Mouse (Mus musculus) MEL (cell line): ENCODE results near the gene Mtfp1. TPM values are rescaled to one million over a fixed set of nuclear protein-coding genes. Genes with fewer than 3 reads are reported as not detected.

Source experiments
- DNase-seq: peaks from one replicate; pipeline ENCODE4 v3.0.0; 2011; ENCODE audit warnings: low read depth, low spot score
- H3K27ac ChIP-seq: 2 replicates; pipeline ENCODE4 v1.5.1; 2012; ENCODE audit warnings: low read depth, mild to moderate bottlenecking, control low read depth, low read length, moderate library complexity; ENCODE audit not compliant: control insufficient read depth
- H3K27me3 ChIP-seq, 2 experiments: fragments of 150-350 bp in 1 of 2; sonication (generic) in 1 of 2; 2 replicates each; pipeline ENCODE4 v1.6.1; 2012; ENCODE audit warnings: low read length in 2 of 2, mild to moderate bottlenecking in 2 of 2, improper control_type of control experiment in 1 of 2, moderate library complexity in 1 of 2; ENCODE audit not compliant: insufficient read depth in 2 of 2, control insufficient read depth in 1 of 2
- H3K36me3 ChIP-seq, 2 experiments: 2 replicates each; pipeline ENCODE4 v1.6.1; 2012 to 2014; ENCODE audit warnings: low read length in 2 of 2, improper control_type of control experiment in 1 of 2, inconsistent platforms in 1 of 2, mild to moderate bottlenecking in 1 of 2; ENCODE audit not compliant: insufficient read depth in 2 of 2, control insufficient read depth in 1 of 2
- H3K4me1 ChIP-seq, 2 experiments: fragments of 150-350 bp in 1 of 2; sonication (generic) in 1 of 2; 2 replicates each; pipeline ENCODE4 v1.6.1; 2012; ENCODE audit warnings: low read length in 2 of 2, improper control_type of control experiment in 1 of 2, mild to moderate bottlenecking in 1 of 2; ENCODE audit not compliant: insufficient read depth in 2 of 2, control insufficient read depth in 1 of 2
- H3K4me3 ChIP-seq, 2 experiments: fragments of 150-350 bp in 1 of 2; sonication (generic) in 1 of 2; 2 replicates each; pipeline ENCODE4 v1.5.1; 2012; ENCODE audit warnings: low read depth in 2 of 2, low read length in 2 of 2, mild to moderate bottlenecking in 2 of 2, moderate library complexity in 2 of 2, control low read depth in 1 of 2, improper control_type of control experiment in 1 of 2; ENCODE audit not compliant: control insufficient read depth in 1 of 2, insufficient read depth in 1 of 2
- H3K79me2 ChIP-seq: 2 replicates; pipeline ENCODE4 v1.6.1; 2012; ENCODE audit warnings: mild to moderate bottlenecking, low read length, moderate library complexity; ENCODE audit not compliant: control insufficient read depth, poor library complexity, insufficient read depth
- H3K9ac ChIP-seq: 2 replicates; pipeline ENCODE4 v1.6.1; 2012; ENCODE audit warnings: low read depth, mild to moderate bottlenecking, control low read depth, low read length, moderate library complexity; ENCODE audit not compliant: control insufficient read depth, poor library complexity, severe bottlenecking
- H3K9me3 ChIP-seq: fragments of 150-350 bp; sonication (generic); replicated peaks from 2 replicates; pipeline ENCODE4 v1.6.1; 2012; ENCODE audit warnings: mild to moderate bottlenecking, low read length, improper control_type of control experiment, moderate library complexity; ENCODE audit not compliant: insufficient read depth
- CHD1 ChIP-seq: IDR thresholded peaks from 2 replicates; pipeline ENCODE4 v1.6.1; 2012; ENCODE audit warnings: low read depth, mild to moderate bottlenecking, inconsistent platforms, low read length, improper control_type of control experiment
- CHD2 ChIP-seq: IDR thresholded peaks from 2 replicates; pipeline ENCODE4 v1.6.1; 2011; ENCODE audit warnings: low read length, improper control_type of control experiment
- CTCF ChIP-seq, 3 experiments: IDR thresholded peaks in 2 of 3; conservative IDR thresholded peaks in 1 of 3; 2 replicates each; pipeline ENCODE4 v1.5.1; 2011 to 2012; ENCODE audit warnings: low read length in 3 of 3, low read depth in 2 of 3, mild to moderate bottlenecking in 2 of 3, improper control_type of control experiment in 1 of 3, inconsistent platforms in 1 of 3, mixed read lengths in 1 of 3, moderate library complexity in 1 of 3; ENCODE audit not compliant: control insufficient read depth in 1 of 3, insufficient read depth in 1 of 3, poor library complexity in 1 of 3, severe bottlenecking in 1 of 3
- E2F4 ChIP-seq: IDR thresholded peaks from 2 replicates; pipeline ENCODE4 v1.6.1; 2011; ENCODE audit warnings: low read depth, low read length, improper control_type of control experiment, borderline replicate concordance
- ELF1 ChIP-seq: IDR thresholded peaks from 2 replicates; pipeline ENCODE4 v1.6.1; 2014; ENCODE audit warnings: low read depth, mild to moderate bottlenecking, inconsistent platforms, low read length, improper control_type of control experiment, moderate library complexity
- EP300 ChIP-seq, 2 experiments: IDR thresholded peaks; 2 replicates each; pipeline ENCODE4 v1.6.1; 2011; ENCODE audit warnings: improper control_type of control experiment in 2 of 2, low read length in 2 of 2, low read depth in 1 of 2, mild to moderate bottlenecking in 1 of 2
- ETS1 ChIP-seq: IDR thresholded peaks from 2 replicates; pipeline ENCODE4 v1.6.1; 2012; ENCODE audit warnings: low read depth, mild to moderate bottlenecking, inconsistent platforms, low read length, improper control_type of control experiment, moderate library complexity
- GATA1 ChIP-seq: IDR thresholded peaks from 2 replicates; pipeline ENCODE4 v1.6.1; 2011; ENCODE audit warnings: low read depth, low read length, improper control_type of control experiment
- MAFK ChIP-seq: IDR thresholded peaks from 2 replicates; pipeline ENCODE4 v1.6.1; 2011; ENCODE audit warnings: low read depth, mild to moderate bottlenecking, low read length, improper control_type of control experiment, borderline replicate concordance
- MYC ChIP-seq: IDR thresholded peaks from 2 replicates; pipeline ENCODE4 v1.6.1; 2011; ENCODE audit warnings: low read depth, mild to moderate bottlenecking, low read length, improper control_type of control experiment, moderate library complexity
- NRF1 ChIP-seq: IDR thresholded peaks from 2 replicates; pipeline ENCODE4 v1.6.1; 2014; ENCODE audit warnings: low read depth, mild to moderate bottlenecking, inconsistent platforms, low read length, improper control_type of control experiment, moderate library complexity; ENCODE audit not compliant: poor library complexity, insufficient read depth, severe bottlenecking
- POLR2A ChIP-seq, 2 experiments: IDR thresholded peaks; 2 replicates each; pipeline ENCODE4 v1.6.1; 2011 to 2012; ENCODE audit warnings: low read length in 2 of 2, mild to moderate bottlenecking in 2 of 2, control low read depth in 1 of 2, improper control_type of control experiment in 1 of 2, low read depth in 1 of 2, moderate library complexity in 1 of 2; ENCODE audit not compliant: control insufficient read depth in 1 of 2, insufficient read depth in 1 of 2, poor library complexity in 1 of 2
- POLR2AphosphoS2 ChIP-seq: IDR thresholded peaks from 2 replicates; pipeline ENCODE4 v1.6.1; 2011; ENCODE audit warnings: low read length, improper control_type of control experiment
- RCOR1 ChIP-seq: IDR thresholded peaks from 2 replicates; pipeline ENCODE4 v1.6.1; 2012; ENCODE audit warnings: low read depth, mild to moderate bottlenecking, inconsistent platforms, low read length, improper control_type of control experiment
- SIN3A ChIP-seq: IDR thresholded peaks from 2 replicates; pipeline ENCODE4 v1.6.1; 2012; ENCODE audit warnings: low read length, improper control_type of control experiment, inconsistent platforms
- SMC3 ChIP-seq: IDR thresholded peaks from 2 replicates; pipeline ENCODE4 v1.6.1; 2011; ENCODE audit warnings: low read depth, low read length, improper control_type of control experiment
- TAL1 ChIP-seq: IDR thresholded peaks from 2 replicates; pipeline ENCODE4 v1.6.1; 2012; ENCODE audit warnings: mild to moderate bottlenecking, inconsistent platforms, low read length, moderate library complexity, mixed read lengths
- TBP ChIP-seq: IDR thresholded peaks from 2 replicates; pipeline ENCODE4 v1.8.0; 2011; ENCODE audit warnings: low read depth, low read length, improper control_type of control experiment
- UBTF ChIP-seq: IDR thresholded peaks from 2 replicates; pipeline ENCODE4 v1.6.1; 2012; ENCODE audit warnings: low read depth, mild to moderate bottlenecking, inconsistent platforms, low read length, improper control_type of control experiment, moderate library complexity, borderline replicate concordance; ENCODE audit not compliant: insufficient read depth
- USF1 ChIP-seq: IDR thresholded peaks from 2 replicates; pipeline ENCODE4 v1.6.1; 2014; ENCODE audit warnings: low read depth, mild to moderate bottlenecking, inconsistent platforms, low read length, improper control_type of control experiment, moderate library complexity
- ZKSCAN1 ChIP-seq: IDR thresholded peaks from 2 replicates; pipeline ENCODE4 v1.6.1; 2012; ENCODE audit warnings: low read depth, mild to moderate bottlenecking, inconsistent platforms, low read length, improper control_type of control experiment, moderate library complexity
- ZMIZ1 ChIP-seq: IDR thresholded peaks from 2 replicates; pipeline ENCODE4 v1.6.1; 2012; ENCODE audit warnings: low read depth, mild to moderate bottlenecking, inconsistent platforms, low read length, improper control_type of control experiment, moderate library complexity
- polyA plus RNA-seq, 2 experiments: library from polyadenylated mRNA; stranded (reverse) in 1 of 2; unstranded in 1 of 2; fragments of >175 nt in 1 of 2; fragments of >200 nt in 1 of 2; gene quantifications; 2 replicates each; pipeline versions ENCODE4 v1.2.1 to v1.2.4; 2012; ENCODE audit warnings: low replicate concordance in 2 of 2, low read depth in 1 of 2; ENCODE audit not compliant: insufficient read length in 2 of 2, insufficient read depth in 1 of 2, missing spikeins in 1 of 2
- total RNA-seq: library from RNA; depleted of rRNA; stranded (reverse); fragments of 300-350 nt; gene quantifications from 2 replicates; pipeline ENCODE4 v1.2.3, GENCODE M21; 2012

The Mtfp1 gene
- total and polyA plus RNA-seq, 3 experiments, result 70.5 to 84.8 TPM; not detected in 1

GRCm38 (mm10) chr11:4122742-4123579, 27.7 kb upstream of the Mtfp1 start, which contains the start of gene Sec14l2 (continued):
- TF ChIP-seq SMC3 (no peak), NRF1 (no peak), POLR2AphosphoS2 (peak; percentile 97), TAL1 (peak; percentile 30; the same call in 1 of the 2 replicates), UBTF (no peak), ELF1 (peak; percentile 96), POLR2A (IDR thresholded peaks at IDR 0.05; ENCODE audit: control insufficient read depth in 1 of 2, insufficient read depth in 1 of 2, low read depth in 1 of 2, low read length in 2 of 2, poor library complexity in 1 of 2) (peak; percentile 37 to 96; a peak in 2 of 4 replicates), CTCF (IDR thresholded peaks at IDR 0.05 in 2 of 3, conservative IDR thresholded peaks at IDR 0.05 in 1 of 3; ENCODE audit: control insufficient read depth in 1 of 3, insufficient read depth in 1 of 3, low read depth in 2 of 3, low read length in 3 of 3, poor library complexity in 1 of 3, severe bottlenecking in 1 of 3) (no peak)
- TF ChIP-seq, all 39 proteins: peak for 16

GRCm38 (mm10) chr11:4122226-4122625, 27.0 kb upstream of the Mtfp1 start:
- Histone ChIP-seq H3K4me3 (peak overlapping the region; percentile 51 to 76), H3K36me3 (peaks cover 0 to 16% of the 10 kb centered on the region in 2 experiments; a peak in 2 of 4 replicates), H3K79me2 (no peaks in the 10 kb centered on the region), H3K27ac (peak overlapping the region; percentile 82), H3K9ac (peak overlapping the region; percentile 63), H3K4me1 (peaks cover 8 to 38% of the 10 kb centered on the region in 2 experiments; a peak in 3 of 4 replicates), H3K9me3 (no peaks in the 10 kb centered on the region), H3K27me3 (no peaks in the 10 kb centered on the region)
- DNase-seq, result no peak
- TF ChIP-seq ELF1 (no peak), SIN3A (no peak), CTCF (IDR thresholded peaks at IDR 0.05 in 2 of 3, conservative IDR thresholded peaks at IDR 0.05 in 1 of 3; ENCODE audit: control insufficient read depth in 1 of 3, insufficient read depth in 1 of 3, low read depth in 2 of 3, low read length in 3 of 3, poor library complexity in 1 of 3, severe bottlenecking in 1 of 3) (no peak), MYC (no peak), ETS1 (no peak), RCOR1 (no peak), ZMIZ1 (no peak)

- DNase-seq, result no peak
- H3K9ac ChIP-seq, result no peak overlapping the region
- TF ChIP-seq RCOR1, result no peak
- TF ChIP-seq GATA1, result no peak
- TF ChIP-seq MAFK, result no peak
- TF ChIP-seq ZKSCAN1, result no peak
- TF ChIP-seq CHD1, result no peak
- TF ChIP-seq CHD2, result no peak
- no peak for TF ChIP-seq E2F4
- no peak for TF ChIP-seq TAL1
- TF ChIP-seq EP300 (IDR thresholded peaks at IDR 0.05; ENCODE audit: low read depth in 1 of 2, low read length in 2 of 2), result no peak
- no peak for TF ChIP-seq ZMIZ1
- TF ChIP-seq SIN3A, result no peak
- TF ChIP-seq USF1, result no peak
- TF ChIP-seq TBP, result no peak
- peaks cover 0 to 20% of the 10 kb centered on the region in 2 experiments; a peak in 2 of 4 replicates for H3K36me3 ChIP-seq
- no peak overlapping the region for H3K27ac ChIP-seq
- H3K4me3 ChIP-seq, result no peak overlapping the region
- no peaks in the 10 kb centered on the region for H3K27me3 ChIP-seq
- no peaks in the 10 kb centered on the region for H3K79me2 ChIP-seq
- H3K4me1 ChIP-seq, result peaks cover 9 to 44% of the 10 kb centered on the region in 2 experiments; a peak in 3 of 4 replicates
- no peaks in the 10 kb centered on the region for H3K9me3 ChIP-seq
These were observed 26.4 kb upstream of the Mtfp1 start for GRCm38 (mm10) chr11:4121691-4122090.
